Mouse (Mus musculus) heart, postnatal 4 days (tissue): ENCODE results near the gene Rimklb. TPM values are rescaled to one million over a fixed set of nuclear protein-coding genes. Genes with fewer than 3 reads are reported as not detected.
"Not testable (repeated sequence)": the region's sequence is repeated elsewhere in the genome, so short reads cannot be mapped to it uniquely, and the experiment has no call there.

ENCODE experiments used
- DNase-seq: peaks from one replicate; pipeline ENCODE4 v3.0.0; 2021
- total RNA-seq, 2 experiments: library from RNA; stranded (reverse); gene quantifications; 2 replicates each; pipeline ENCODE4 v1.2.3; 2021

Gene Rimklb
- total RNA-seq, 2 experiments from 2014 or later = 0.38 to 1.6 TPM

DNA sequence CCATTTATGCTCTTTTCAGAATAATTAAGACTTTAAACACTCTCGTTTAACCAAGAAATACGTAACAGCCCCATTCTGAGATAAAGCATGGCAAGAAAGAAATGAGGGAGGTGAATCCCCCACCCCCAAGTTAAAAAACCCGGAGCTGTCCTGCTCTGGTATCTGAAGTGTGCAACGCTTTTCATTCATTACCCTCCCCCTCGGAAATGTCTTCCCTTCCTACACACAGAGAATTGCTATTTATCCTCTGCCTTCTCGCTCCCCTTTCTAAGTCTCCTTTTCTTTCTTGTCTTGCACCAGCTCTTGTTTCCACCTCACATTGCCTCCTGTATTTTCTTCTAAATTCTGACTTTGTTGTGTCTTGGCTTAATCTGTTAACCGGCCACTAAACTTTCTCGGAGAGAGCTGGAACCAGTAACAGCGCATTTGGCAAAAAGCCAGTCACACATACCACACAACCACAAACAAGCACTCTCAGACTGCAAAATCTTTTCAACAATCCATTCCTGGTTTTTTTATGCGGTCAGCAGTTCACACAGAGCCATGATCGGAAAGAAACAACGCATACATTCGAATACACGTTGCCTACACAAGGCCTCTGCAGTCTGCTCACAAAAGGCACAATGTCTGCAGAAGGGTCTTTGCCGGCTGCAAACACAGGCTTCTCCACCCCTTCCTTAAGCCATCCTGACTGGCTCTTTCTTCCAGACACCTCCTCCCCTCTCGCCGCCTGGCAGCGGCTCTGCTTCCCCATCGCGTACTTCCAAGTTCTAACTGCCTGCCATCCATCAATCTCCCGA, 3.3 kb downstream of the Rimklb start:
- DNase-seq = peak; percentile 24

DNA sequence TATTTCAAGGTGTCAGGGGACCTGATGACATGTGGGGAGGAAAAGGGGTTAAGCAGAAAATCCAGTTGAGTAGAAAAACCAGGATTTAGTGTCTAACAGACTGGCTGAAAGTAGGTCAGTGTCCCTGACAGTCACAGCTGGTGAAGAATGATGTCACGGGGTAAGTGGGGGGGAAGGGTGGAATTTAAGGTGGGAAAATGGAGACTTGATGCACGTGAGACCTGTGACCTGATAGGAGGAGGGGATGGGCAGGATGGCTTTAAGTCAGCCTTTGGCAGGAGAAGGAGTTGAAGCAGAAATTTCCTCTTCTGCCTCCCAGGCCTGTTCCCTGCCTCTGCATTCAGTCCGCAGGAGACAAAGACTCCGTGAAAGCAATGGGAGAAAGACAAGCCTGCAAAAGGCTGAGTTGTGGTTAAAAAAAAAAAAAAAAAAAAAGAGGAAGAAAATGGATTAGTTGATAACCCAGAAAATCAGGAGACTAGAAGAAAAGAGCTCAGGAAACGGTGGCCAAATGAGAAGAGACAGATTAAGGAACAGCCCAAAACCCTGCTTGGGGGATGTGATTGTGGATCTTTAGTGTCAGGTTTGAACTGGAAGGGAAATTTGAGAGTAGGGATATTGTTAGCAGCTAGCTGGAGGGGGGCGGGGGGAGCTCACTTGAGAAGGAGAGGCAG, 4.6 kb downstream of the Rimklb start:
- DNase-seq = no peak

DNA sequence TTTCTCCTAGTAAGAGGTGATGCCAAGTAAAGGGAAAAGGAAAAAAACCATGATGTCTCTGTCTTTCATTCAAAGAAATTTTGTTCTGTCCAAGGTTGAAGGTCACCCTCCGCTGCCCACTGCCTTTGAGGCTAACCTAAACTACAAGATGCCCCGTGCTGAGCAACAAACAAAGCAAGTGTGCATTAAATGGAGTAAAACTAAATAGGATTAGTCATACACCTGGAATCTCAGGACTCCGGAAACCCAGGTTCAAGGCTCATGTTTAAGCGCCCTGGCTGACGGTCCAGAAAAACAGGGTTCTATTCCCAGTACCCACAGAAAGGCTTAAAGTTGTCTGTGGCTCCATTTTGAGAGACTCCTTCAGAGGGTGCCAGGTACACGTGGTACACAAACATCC, 6.1 kb downstream of the Rimklb start:
- DNase-seq = no peak

DNA sequence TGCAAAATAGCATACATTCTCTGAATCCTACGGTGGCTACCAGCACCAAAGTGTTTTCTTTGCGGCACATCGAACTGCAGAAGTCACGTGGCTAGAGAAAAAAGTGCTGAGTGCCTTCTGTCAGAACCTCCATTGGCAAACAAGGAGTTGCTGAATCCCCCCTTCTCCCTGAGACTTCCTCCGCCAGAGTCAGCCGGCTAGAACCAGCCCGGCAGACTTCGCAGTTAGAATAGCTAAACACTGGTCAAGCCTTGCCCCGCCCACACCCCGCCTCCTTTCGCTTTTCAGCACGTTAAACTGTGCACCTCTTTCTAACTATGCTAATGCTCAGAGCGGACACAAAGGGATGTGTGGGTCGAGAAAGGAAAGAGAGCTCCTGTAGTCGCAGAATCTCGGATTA, 7.0 kb downstream of the Rimklb start:
- DNase-seq = peak; percentile 75

DNA sequence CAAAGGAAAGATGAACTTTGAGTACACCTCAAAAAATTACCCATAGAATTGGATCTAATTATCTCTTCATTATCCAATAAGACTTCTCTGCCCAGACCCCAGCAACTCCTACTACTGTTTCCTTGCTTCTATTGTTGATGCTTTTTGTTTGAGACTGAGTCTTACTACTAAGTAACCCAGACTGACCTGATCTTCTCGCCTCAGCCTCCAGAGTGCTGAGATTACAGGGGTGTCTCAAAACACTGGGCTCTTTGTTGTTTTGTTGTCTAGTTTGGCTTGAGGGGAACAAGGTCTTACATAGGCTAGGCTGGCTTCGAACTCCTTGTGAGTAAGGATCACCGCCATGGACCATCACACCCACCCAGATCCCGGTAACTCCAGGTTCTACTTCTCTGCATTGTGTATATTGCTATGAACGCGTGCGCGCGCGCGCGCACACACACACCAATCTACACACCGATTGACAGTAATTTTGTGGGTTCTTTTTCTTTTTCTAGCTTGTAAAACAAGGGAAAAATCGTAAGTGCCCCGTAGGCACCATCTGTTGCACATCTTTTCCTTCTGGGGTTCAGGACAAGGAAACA, 7.5 kb downstream of the Rimklb start:
- no peak for DNase-seq

DNA sequence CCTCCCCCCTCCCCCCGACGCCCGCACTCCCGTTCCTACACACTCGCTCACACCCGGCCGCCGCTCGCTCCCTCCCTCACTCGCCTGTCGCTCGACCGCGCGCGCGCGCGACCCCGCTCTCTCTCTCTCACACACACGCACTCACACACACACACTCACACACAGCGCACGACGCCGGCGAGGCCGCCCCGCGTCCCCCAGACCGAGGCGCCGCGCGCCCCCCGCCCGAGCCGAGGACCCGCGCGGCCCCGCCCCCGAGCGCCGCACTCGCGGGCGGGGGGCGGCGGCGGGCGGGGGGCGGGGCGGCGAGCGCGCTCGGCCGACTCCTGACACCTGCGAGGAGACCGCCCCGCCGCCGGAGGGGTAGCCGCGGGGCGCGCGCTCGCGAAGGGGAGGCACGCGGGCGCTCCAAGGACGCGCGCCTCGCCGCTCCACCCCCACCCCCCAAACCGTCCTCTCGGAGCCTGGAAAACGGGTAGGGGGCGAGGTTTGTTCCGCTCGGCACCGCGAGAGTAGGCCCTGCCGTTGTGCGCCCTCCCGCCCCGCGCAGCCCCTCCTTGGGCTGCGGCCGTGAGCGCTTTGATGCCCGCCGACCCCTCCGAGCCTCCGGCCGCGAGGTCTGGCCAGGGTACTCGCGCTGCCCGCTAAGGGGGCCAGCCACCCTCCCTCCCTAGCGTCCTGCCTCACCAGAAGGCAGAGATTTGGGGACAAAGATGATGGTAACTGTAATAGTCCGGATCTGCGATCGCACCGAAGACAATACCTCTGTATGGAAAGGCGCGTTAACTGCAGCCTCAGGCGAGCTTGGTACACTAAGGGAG, 12.1 kb downstream of the Rimklb start:
- peak; percentile 26 for DNase-seq

DNA sequence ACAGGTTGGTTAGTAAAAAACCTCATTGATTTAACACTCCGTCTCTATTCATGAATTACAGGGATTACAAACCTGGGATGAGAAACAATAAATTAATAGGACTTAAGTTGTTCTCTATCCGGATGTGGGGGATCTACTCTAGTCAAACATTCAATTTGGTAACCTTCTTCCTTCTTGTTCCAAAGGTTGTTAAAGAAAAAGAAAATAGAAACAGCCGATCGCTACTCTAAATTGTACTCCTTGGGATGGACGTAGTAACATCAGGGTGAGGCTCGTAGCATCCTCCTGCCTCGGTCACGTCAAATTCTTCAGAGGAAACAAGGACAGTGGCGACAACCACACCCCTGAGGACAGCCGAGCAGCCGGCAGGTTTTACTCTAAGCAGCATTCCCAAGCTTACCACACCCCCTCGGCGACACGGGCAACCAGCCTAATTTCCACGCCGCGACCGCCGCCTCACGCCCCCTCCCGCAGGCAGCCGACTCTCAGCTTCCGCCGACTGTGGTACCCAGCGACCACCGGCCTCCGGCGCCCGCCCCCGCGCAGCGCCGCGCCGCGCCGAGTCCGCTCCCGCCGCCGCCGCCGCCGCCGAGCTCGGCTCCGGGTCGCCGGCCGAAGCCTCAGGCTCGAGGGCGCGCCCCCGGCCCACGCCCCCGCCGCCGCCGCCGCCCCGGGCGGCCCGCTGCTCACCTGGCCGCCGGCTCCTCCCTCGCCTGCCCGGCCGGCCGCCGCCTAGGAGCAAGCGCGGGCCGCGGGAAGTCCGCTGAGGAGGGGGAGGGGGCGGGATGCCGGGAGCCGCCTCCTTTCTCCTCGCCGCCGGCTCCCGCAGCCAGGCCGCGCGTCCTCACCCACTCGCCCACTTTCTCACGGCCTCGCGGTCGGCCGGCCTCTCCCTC, 12.9 kb downstream of the Rimklb start:
- DNase-seq = peak; percentile 17

DNA sequence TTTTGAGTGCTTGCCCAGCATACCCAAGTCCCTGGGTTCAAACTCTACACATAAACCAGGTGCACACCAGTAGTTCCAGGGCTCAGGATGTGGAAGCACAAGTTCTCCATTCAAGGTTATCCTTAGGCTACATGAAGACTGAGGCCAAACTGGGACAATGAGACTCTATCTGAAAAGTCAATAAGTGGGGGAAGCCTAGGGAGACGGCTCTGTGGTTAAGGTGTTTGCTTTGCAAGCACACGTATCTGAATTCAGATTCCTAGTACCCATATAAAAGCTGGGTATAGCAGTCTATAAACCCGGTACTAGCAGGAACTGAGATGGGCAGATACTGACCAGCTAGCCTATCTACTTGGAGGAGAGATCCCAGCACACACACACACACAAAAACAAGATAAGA, 20.5 kb downstream of the Rimklb start:
- DNase-seq = no peak

DNA sequence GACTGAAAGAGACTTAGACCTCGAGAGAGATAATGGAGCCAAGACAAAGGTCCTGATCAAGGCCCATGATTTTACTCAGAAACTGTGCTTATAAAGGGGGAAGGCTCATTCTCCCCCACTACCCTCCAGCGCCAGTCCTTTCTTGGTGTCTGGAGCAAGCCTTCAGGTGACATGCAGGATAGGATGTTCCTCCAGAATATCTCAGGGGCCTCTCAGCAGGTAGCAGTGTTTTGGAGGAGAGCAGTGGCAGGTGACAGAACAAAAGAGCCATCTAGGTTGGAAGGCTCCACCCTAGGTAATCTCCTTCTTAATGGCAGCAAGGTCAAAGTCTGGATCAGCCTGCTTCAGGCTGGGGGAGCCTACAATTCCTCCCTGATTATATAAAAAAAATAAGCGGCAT, 27.1 kb downstream of the Rimklb start:
- not testable (repeated sequence) for DNase-seq

DNA sequence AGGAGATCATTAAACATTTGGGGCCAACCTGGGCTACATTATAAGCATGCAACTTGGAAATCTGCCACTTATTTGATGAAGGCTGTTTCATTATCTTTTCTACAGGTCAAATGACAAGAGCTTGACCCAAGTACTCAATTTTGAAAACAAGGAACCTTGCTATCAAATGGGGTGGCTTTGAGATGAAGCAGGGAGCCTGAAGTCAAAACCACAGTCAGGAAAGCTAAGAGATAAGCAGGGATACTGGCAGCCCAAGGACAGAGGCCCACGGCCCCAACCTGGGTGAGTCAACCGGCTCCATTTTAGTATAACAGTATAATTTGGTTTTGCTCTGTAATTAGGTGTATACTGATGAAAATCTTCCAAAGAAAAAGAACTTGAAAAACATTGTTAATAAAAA, 28.3 kb downstream of the Rimklb start:
- no peak for DNase-seq

DNA sequence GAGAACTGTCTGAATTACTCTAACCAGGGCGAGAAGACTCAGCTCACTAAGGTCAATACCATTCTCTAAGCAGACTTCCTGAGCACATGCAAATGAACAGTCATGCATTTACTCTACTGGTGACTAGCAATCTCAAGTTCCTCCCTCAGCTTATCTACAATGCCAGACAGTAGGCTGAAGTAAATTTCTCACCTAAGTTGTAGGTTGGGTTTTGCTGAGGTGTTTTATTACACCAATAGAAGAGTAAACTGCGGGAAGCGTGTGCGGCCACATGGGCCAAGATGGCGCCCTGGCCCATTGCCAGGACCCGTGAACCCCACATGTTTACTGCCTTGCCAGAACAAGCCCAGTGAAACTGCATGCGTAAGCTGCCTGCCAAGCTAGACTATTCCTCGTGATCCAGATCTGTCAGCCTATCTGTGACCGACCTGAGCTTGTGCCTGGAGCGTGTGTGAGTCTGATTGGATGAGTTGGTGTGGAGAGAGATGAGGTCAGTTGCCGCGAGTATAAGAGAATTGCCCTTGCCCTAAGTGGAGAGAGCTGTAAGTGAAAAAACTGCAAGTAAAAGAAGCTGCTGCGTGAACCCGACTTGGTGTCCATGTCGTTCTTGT, 29.4 kb downstream of the Rimklb start:
- DNase-seq = no peak

DNA sequence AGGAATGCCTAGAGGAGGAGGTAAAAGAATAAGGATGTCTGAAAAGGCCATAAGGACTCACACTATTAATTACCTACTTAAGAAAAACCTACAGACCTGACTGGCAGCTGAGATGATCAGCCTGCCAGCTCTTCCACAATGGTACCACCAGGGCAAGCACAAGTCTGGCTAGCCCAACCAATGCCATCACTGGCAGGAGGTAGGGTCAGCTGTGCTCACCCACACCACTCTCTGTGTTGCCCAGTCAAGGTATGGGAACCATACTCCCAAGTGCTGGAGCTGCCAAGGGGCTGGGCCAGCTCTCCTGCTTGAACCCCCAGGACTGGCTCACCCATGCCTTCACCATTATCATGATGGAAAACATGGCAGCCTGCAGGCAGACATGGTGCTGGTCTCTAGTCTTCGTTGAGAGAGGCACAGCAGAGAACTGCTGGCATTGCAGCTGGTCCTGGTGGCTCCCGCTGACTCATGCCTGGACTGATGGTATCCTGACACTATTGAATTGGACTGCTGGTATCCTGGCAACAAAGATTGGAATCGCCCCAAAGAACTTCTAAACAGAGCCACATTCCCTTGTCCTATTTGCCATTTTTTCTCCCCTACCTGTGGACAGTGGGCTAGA, 32.4 kb downstream of the Rimklb start:
- DNase-seq = no peak

DNA sequence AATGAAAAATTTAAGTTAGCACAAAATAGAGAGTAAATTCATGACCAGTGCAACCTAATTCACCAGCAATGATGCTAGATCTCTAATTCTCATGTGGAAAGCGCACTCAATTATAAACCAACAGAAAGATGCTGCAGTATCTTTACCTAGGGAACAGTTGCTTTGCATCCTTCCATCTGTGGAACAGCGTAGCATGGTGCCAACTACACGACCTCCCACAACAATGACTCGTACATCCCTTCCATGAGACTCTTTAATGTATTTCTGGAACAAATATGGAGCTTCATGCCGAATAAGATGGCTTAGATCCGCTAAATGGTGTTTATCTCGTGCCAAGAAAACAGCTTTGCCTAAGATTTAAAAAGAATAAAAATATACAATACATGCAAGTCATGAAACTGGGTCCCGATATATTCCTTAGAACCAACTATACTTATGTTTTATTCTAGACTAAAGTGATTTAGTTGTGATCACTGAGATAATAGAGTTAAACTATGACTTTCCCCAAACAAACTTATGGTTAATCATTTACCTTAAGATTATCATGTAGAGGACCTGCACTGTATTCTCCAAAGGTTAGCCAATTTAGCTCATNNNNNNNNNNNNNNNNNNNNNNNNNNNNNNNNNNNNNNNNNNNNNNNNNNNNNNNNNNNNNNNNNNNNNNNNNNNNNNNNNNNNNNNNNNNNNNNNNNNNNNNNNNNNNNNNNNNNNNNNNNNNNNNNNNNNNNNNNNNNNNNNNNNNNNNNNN, 39.4 kb downstream of the Rimklb start:
- DNase-seq = no peak

DNA sequence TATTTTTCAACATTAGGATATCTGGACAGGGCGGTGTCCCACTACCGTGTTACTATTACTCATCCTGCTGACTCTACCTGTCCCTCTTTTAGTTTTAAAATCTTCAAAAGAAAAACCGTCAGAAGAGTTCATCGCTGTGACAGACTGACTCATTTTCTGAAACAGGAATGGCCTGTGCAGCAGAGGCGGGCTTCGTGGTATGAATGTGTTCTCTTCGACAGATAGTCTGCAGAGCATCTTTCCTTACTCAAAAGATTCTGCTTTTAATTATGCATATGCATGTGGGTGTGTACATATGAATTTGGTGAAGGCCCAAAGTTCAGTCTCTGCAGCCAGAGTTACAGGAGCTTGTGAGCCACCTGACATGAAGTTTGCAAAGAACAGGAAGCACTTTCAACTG, 50.7 kb downstream of the Rimklb start:
- DNase-seq = no peak

DNA sequence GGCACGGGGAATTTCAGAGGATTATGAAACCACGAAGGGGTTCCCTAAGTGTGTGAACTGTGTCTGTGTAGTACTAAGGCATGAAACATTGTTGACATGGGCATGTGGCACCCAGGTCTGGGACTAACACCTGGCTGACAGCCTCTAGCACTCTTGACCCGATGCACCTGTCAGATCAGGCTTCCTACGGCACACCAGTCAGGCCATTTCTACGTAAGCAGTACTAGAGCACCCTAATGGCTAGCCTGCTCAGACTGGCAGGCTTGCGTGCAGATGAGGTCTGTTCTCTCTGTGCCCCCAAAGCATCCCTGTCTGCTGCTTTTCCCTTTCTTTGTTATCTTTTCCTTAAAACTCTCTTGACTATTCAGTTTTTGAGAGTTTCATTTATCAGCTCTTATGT, 53.3 kb downstream of the Rimklb start:
- no peak for DNase-seq

DNA sequence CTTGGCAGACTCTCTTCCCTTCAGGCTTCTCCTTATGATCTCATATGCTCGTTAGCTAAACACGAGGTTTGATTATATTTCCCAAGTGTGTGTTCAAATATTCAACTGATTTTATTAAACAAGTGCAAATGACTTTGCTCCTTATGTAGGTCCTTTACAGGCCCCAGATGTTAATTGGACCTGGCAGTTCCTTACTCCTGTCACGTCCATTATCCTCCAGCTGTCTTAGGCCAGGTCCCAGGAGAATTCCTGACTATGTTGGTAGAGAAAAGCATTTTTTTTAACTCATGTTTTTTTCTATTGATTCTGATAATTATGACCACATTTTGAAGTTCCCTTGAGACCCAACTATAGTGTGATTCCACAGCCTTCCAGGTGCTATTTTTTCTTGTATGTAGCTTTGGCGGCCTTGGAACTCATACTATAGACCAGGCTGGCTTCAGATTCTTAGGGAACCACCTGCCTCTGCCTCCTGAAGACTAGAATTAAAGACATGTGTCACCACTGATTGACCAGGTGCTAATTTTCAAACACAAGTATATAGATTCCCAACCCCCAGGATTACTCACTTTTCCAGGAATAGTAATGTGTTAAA, 57.8 kb downstream of the Rimklb start:
- DNase-seq = no peak

DNA sequence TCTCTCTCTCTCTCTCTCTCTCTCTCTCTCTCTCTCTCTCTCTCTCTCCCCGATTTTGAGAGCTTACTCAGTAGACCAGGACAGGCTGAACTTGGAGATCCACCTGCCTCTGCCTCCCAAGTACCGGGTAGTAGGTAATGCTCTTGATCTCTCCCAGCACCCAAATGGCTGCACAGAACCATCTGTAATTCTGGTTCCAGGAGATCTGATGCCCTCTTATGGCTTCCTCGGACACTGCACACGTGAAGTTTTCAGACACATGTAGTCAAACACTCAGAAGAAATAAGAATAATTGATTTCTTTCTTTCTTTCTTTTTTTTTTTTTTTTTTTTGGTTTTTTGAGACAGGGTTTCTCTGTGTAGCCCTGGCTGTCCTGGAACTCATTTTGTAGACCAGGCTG, 59.3 kb downstream of the Rimklb start:
- DNase-seq = no peak

DNA sequence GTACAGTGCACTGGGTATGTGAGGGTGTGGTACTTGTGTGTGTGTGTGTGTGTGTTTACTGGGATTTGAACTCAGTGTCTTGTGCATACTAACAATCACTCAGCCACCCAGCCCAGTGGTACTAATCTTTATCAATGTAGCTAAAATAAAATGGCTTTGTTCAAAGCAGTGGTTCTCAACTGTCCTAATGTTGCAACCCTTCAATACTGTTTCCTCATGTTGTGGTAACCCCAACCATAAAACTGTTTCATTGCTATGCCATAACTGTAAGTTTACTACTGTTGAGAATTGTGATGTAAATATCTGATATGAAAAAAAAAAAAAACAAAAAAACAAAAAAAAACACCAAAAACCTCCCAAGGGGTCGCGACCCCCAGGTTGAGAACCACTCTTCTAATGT, 63.3 kb downstream of the Rimklb start:
- DNase-seq = no peak

DNA sequence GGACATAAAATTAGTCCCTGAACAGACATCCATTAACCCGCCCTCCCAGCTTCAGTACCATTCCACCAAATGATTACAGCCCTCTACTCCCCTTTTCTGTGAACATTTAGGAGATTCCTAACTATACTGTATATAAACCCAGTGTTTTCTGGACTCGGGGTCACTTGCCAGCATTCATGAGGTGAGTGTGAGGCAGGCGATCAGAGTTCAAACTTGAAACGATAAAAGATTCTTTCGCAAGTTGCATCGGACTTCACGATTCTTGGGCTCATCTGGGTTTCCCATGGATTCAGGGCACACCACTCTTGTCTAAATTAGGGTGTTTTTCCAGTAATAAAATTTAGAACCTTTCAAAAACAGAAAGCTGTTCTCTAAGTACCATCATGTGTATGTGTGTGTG, 71.1 kb downstream of the Rimklb start:
- no peak for DNase-seq

DNA sequence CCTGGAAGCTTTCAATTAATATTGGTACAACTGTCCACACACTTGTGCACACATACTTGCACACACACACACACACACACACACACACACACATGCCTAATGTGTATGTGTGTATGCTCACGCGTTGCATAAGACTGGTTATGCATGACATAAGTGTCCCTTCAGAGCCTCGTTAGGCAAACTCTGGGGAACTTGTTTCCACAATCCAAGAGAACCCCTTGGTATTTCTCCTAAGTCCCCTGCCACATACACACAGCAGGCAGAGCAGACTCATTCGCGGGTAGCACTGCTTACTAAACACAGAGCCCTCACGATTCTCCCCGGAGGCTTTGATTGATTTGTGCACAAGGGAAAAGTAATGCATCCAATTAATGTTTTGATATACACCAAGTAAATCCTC, 81.5 kb downstream of the Rimklb start:
- no peak for DNase-seq
